Mouse (Mus musculus) left cerebral cortex, adult 8-10 months (tissue): ENCODE measurements around the gene Oprm1. TPM values are rescaled to one million over a fixed set of nuclear protein-coding genes. Genes with fewer than 3 reads are reported as not detected.

Experiments used
- total RNA-seq, 4 experiments: library from RNA; stranded (reverse); gene quantifications; 2 replicates each; pipeline ENCODE4 v1.2.4; 2022

Gene Oprm1
- total RNA-seq, 4 experiments from 2014 or later: 9.7 to 11.6 (median 10.7) TPM

Other genes with a start within 250 kb of the Oprm1 start
- not detected for gene Gm10945, start 3.3 kb downstream of the Oprm1 start, total RNA-seq